Mouse (Mus musculus): ENCODE results near the gene Oxgr1. TPM values are rescaled to one million over a fixed set of nuclear protein-coding genes. Genes with fewer than 3 reads are reported as not detected.

The Oxgr1 gene
- polyA plus RNA-seq, 1 experiment from 2014 or later: not detected

- Histone ChIP-seq H3K9ac (ENCODE audit: low read depth, low read length) (no peak overlapping the region), H3K27ac (ENCODE audit: low read length) (no peak overlapping the region), H3K4me2 (ENCODE audit: low read depth, low read length) (no peak overlapping the region), H3K36me3 (ENCODE audit: control insufficient read depth, insufficient read depth, low read length) (no peaks in the 10 kb centered on the region), H3K4me3 (ENCODE audit: low read length) (no peak overlapping the region), H3K27me3 (replicated peaks; ENCODE audit: control insufficient read depth, insufficient read depth, low read length) (no peaks in the 10 kb centered on the region), H3K9me3 (ENCODE audit: control insufficient read depth, low read length) (no peaks in the 10 kb centered on the region), H3K4me1 (ENCODE audit: control insufficient read depth, insufficient read depth, low read length) (no peaks in the 10 kb centered on the region)
- 32% methylated on average over 1 of the region's 1 CpGs for WGBS
- ATAC-seq: no peak
Observed at GRCm38 (mm10) chr14:120033454-120033853, 8.8 kb downstream of the Oxgr1 start.

- H3K27me3 ChIP-seq (replicated peaks; ENCODE audit: control insufficient read depth, insufficient read depth, low read length): no peaks in the 10 kb centered on the region
Observed at GRCm38 (mm10) chr14:120019948-120020347, 22.3 kb downstream of the Oxgr1 start.

GRCm38 (mm10) chr14:120009969-120010872 is 32.0 kb downstream of the Oxgr1 start:
- Histone ChIP-seq H3K4me1 (ENCODE audit: control insufficient read depth, insufficient read depth, low read length) (no peaks in the 10 kb centered on the region), H3K9me3 (ENCODE audit: control insufficient read depth, low read length) (no peaks in the 10 kb centered on the region), H3K4me2 (ENCODE audit: low read depth, low read length) (no peak overlapping the region), H3K27me3 (replicated peaks; ENCODE audit: control insufficient read depth, insufficient read depth, low read length) (no peaks in the 10 kb centered on the region), H3K9ac (ENCODE audit: low read depth, low read length) (no peak overlapping the region), H3K36me3 (ENCODE audit: control insufficient read depth, insufficient read depth, low read length) (no peaks in the 10 kb centered on the region), H3K27ac (ENCODE audit: low read length) (no peak overlapping the region), H3K4me3 (ENCODE audit: low read length) (no peak overlapping the region)
- 69% methylated on average over 11 of the region's 11 CpGs for WGBS
- no peak for ATAC-seq

More at GRCm38 (mm10) chr14:120019948-120020347, 22.3 kb downstream of the Oxgr1 start:
- ATAC-seq: no peak
- 79% methylated on average over 2 of the region's 2 CpGs for WGBS
- H3K4me3 ChIP-seq (ENCODE audit: low read length): no peak overlapping the region
- no peak overlapping the region for H3K27ac ChIP-seq (ENCODE audit: low read length)
- no peaks in the 10 kb centered on the region for H3K9me3 ChIP-seq (ENCODE audit: control insufficient read depth, low read length)
- no peaks in the 10 kb centered on the region for H3K36me3 ChIP-seq (ENCODE audit: control insufficient read depth, insufficient read depth, low read length)
- H3K4me1 ChIP-seq (ENCODE audit: control insufficient read depth, insufficient read depth, low read length): no peaks in the 10 kb centered on the region
- H3K4me2 ChIP-seq (ENCODE audit: low read depth, low read length): no peak overlapping the region
- H3K9ac ChIP-seq (ENCODE audit: low read depth, low read length): no peak overlapping the region

GRCm38 (mm10) chr14:120005153-120005552 is 37.1 kb downstream of the Oxgr1 start:
- no peak for ATAC-seq
- Histone ChIP-seq H3K4me3 (ENCODE audit: low read length) (no peak overlapping the region), H3K9ac (ENCODE audit: low read depth, low read length) (no peak overlapping the region), H3K4me1 (ENCODE audit: control insufficient read depth, insufficient read depth, low read length) (no peaks in the 10 kb centered on the region), H3K27ac (ENCODE audit: low read length) (no peak overlapping the region), H3K9me3 (ENCODE audit: control insufficient read depth, low read length) (no peaks in the 10 kb centered on the region), H3K36me3 (ENCODE audit: control insufficient read depth, insufficient read depth, low read length) (no peaks in the 10 kb centered on the region), H3K27me3 (replicated peaks; ENCODE audit: control insufficient read depth, insufficient read depth, low read length) (no peaks in the 10 kb centered on the region), H3K4me2 (ENCODE audit: low read depth, low read length) (no peak overlapping the region)
- 25% methylated on average over 1 of the region's 1 CpGs for whole genome bisulfite sequencing

- WGBS: 85% methylated on average over 7 of the region's 7 CpGs
- no peak for ATAC-seq
Observed at GRCm38 (mm10) chr14:120003661-120004060, 38.6 kb downstream of the Oxgr1 start.

GRCm38 (mm10) chr14:120002673-120003072 is 39.6 kb downstream of the Oxgr1 start:
- Histone ChIP-seq H3K4me1 (ENCODE audit: control insufficient read depth, insufficient read depth, low read length) (no peaks in the 10 kb centered on the region), H3K9me3 (ENCODE audit: control insufficient read depth, low read length) (peaks cover 3% of the 10 kb centered on the region; the same call in 1 of the 2 replicates), H3K4me3 (ENCODE audit: low read length) (no peak overlapping the region), H3K36me3 (ENCODE audit: control insufficient read depth, insufficient read depth, low read length) (no peaks in the 10 kb centered on the region), H3K27me3 (replicated peaks; ENCODE audit: control insufficient read depth, insufficient read depth, low read length) (no peaks in the 10 kb centered on the region), H3K9ac (ENCODE audit: low read depth, low read length) (no peak overlapping the region), H3K4me2 (ENCODE audit: low read depth, low read length) (no peak overlapping the region), H3K27ac (ENCODE audit: low read length) (no peak overlapping the region)
- WGBS: 78% methylated on average over 4 of the region's 4 CpGs
- ATAC-seq: no peak

More at GRCm38 (mm10) chr14:120003661-120004060, 38.6 kb downstream of the Oxgr1 start:
- Histone ChIP-seq H3K4me2 (ENCODE audit: low read depth, low read length) (no peak overlapping the region), H3K9me3 (ENCODE audit: control insufficient read depth, low read length) (peaks cover 3% of the 10 kb centered on the region; the same call in 1 of the 2 replicates), H3K36me3 (ENCODE audit: control insufficient read depth, insufficient read depth, low read length) (no peaks in the 10 kb centered on the region), H3K9ac (ENCODE audit: low read depth, low read length) (no peak overlapping the region), H3K27ac (ENCODE audit: low read length) (no peak overlapping the region), H3K27me3 (replicated peaks; ENCODE audit: control insufficient read depth, insufficient read depth, low read length) (no peaks in the 10 kb centered on the region), H3K4me1 (ENCODE audit: control insufficient read depth, insufficient read depth, low read length) (no peaks in the 10 kb centered on the region), H3K4me3 (ENCODE audit: low read length) (no peak overlapping the region)

GRCm38 (mm10) chr14:119989651-119990050 is 52.6 kb downstream of the Oxgr1 start:
- Histone ChIP-seq H3K4me1 (ENCODE audit: control insufficient read depth, insufficient read depth, low read length) (peaks cover 3% of the 10 kb centered on the region), H3K27ac (ENCODE audit: low read length) (no peak overlapping the region), H3K4me2 (ENCODE audit: low read depth, low read length) (no peak overlapping the region), H3K27me3 (replicated peaks; ENCODE audit: control insufficient read depth, insufficient read depth, low read length) (no peaks in the 10 kb centered on the region), H3K36me3 (ENCODE audit: control insufficient read depth, insufficient read depth, low read length) (no peaks in the 10 kb centered on the region), H3K9ac (ENCODE audit: low read depth, low read length) (no peak overlapping the region), H3K9me3 (ENCODE audit: control insufficient read depth, low read length) (no peaks in the 10 kb centered on the region; the same call in 1 of the 2 replicates), H3K4me3 (ENCODE audit: low read length) (no peak overlapping the region)
- WGBS: 47% methylated on average over 10 of the region's 10 CpGs
- peak; percentile 62 for ATAC-seq

- Histone ChIP-seq H3K9ac (ENCODE audit: low read depth, low read length) (no peak overlapping the region), H3K27ac (ENCODE audit: low read length) (no peak overlapping the region), H3K27me3 (replicated peaks; ENCODE audit: control insufficient read depth, insufficient read depth, low read length) (no peaks in the 10 kb centered on the region), H3K4me2 (ENCODE audit: low read depth, low read length) (no peak overlapping the region), H3K4me3 (ENCODE audit: low read length) (no peak overlapping the region), H3K36me3 (ENCODE audit: control insufficient read depth, insufficient read depth, low read length) (no peaks in the 10 kb centered on the region), H3K9me3 (ENCODE audit: control insufficient read depth, low read length) (no peaks in the 10 kb centered on the region; the same call in 1 of the 2 replicates), H3K4me1 (ENCODE audit: control insufficient read depth, insufficient read depth, low read length) (peaks cover 3% of the 10 kb centered on the region)
- ATAC-seq: peak; percentile 49
- 41% methylated on average over 7 of the region's 7 CpGs for WGBS
Observed at GRCm38 (mm10) chr14:119988937-119989645, 53.1 kb downstream of the Oxgr1 start.

- H3K4me1 ChIP-seq (ENCODE audit: control insufficient read depth, insufficient read depth, low read length): peaks cover 3% of the 10 kb centered on the region
- no peak overlapping the region for H3K9ac ChIP-seq (ENCODE audit: low read depth, low read length)
- H3K27me3 ChIP-seq (replicated peaks; ENCODE audit: control insufficient read depth, insufficient read depth, low read length): no peaks in the 10 kb centered on the region
- peak; percentile 51; the same call in 1 of the 2 replicates for ATAC-seq
- 54% methylated on average over 1 of the region's 1 CpGs for WGBS
- H3K4me2 ChIP-seq (ENCODE audit: low read depth, low read length): no peak overlapping the region
- H3K9me3 ChIP-seq (ENCODE audit: control insufficient read depth, low read length): no peaks in the 10 kb centered on the region; the same call in 1 of the 2 replicates
- H3K36me3 ChIP-seq (ENCODE audit: control insufficient read depth, insufficient read depth, low read length): no peaks in the 10 kb centered on the region
- no peak overlapping the region for H3K27ac ChIP-seq (ENCODE audit: low read length)
- no peak overlapping the region for H3K4me3 ChIP-seq (ENCODE audit: low read length)
Observed at GRCm38 (mm10) chr14:119987257-119987656, 55.0 kb downstream of the Oxgr1 start.

Data from intestine, embryonic 16.5 days (tissue).